Mouse (Mus musculus) lung, adult 2 months (tissue): ENCODE data around the gene Ipo9.

Source experiments
- CTCF ChIP-seq: fragments of 200-500 bp; IDR thresholded peaks from 2 replicates; pipeline ENCODE4 v1.5.1; 2011; ENCODE audit warnings: mild to moderate bottlenecking, low read length, control low read depth; ENCODE audit not compliant: insufficient read depth
- POLR2A ChIP-seq: fragments of 200-500 bp; IDR thresholded peaks from 2 replicates; pipeline ENCODE4 v1.6.1; 2011; ENCODE audit warnings: low read depth, mild to moderate bottlenecking, control low read depth, low read length, borderline replicate concordance; ENCODE audit errors: extremely low read depth

- TF ChIP-seq CTCF (no peak), POLR2A (no peak)
These were observed 63.3 kb downstream of the Ipo9 start for GRCm38 (mm10) chr1:135367005-135367404.
